Mouse (Mus musculus): ENCODE data around the gene Ube2h. TPM values are rescaled to one million over a fixed set of nuclear protein-coding genes. Genes with fewer than 3 reads are reported as not detected.

Ube2h gene
- total and polyA plus RNA-seq, 3 experiments = 29.4 to 61.7 (median 61.5) TPM

DNA sequence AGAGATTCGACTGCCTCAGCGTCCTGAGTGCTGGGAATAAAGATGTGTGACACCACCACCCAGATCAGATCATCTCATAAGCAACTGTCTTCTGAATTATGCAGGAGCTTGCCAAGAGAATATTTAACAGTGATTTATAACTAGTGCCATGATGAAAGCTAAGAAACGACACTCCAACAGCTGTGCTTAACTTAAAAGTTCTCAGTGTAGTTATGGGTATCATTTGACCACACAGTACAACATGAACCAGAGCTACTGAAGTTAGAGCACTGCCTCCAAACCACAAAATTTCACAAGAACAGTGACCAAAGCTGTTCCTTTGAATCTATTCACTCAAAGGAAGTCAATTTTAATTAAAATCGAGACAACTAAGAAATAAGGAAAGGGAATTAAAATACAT lies 61.4 kb downstream of the Ube2h start:
- Histone ChIP-seq H3K4me1 (ENCODE audit: control insufficient read depth, insufficient read depth, low read length) (peaks cover 11% of the 10 kb centered on the region), H3K4me3 (no peak overlapping the region), H3K79me2 (replicated peaks; ENCODE audit: control insufficient read depth, insufficient read depth, low read length) (peaks cover 6% of the 10 kb centered on the region), H3K9ac (ENCODE audit: low read depth, low read length) (no peak overlapping the region), H3K36me3 (ENCODE audit: control insufficient read depth, insufficient read depth, low read length) (peaks cover 11% of the 10 kb centered on the region), H3K27me3 (ENCODE audit: control insufficient read depth, insufficient read depth, low read length) (no peaks in the 10 kb centered on the region), H3K27ac (no peak overlapping the region)
- intact Hi-C loops (cut with DNase I) = no loop called here
- TF ChIP-seq POLR2A (IDR thresholded peaks at IDR 0.05; ENCODE audit: insufficient read depth, low read depth, low read length) = no peak
- no peak for TF ChIP-seq EP300 (IDR thresholded peaks at IDR 0.05; ENCODE audit: insufficient read depth, low read depth, low read length)
- TF ChIP-seq CTCF (IDR thresholded peaks at IDR 0.05) = no peak
- DNase-seq = no peak
- WGBS = 73% methylated on average over 4 of the region's 4 CpGs

DNA sequence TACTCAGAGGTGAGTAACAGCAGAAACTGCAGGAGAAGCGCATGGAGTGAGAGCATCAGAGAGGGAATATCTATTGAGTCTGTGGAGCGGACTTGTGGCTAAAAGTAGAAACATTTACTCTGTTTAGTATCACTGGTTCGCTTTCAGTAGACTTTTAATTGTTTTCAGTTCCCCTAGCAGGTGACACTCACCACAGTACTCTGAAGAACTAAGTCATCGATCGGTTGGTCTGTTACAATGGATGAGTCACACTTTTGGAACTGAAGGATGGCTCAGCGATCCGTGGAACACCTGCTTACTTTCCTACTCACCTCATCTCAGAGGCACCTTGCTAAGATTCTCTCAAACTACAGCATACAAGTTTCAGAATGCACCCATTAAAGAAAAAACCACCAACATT lies 64.2 kb downstream of the Ube2h start:
- 73% methylated on average over 7 of the region's 7 CpGs for WGBS
- intact Hi-C loops (cut with DNase I) = no loop called here
- Histone ChIP-seq H3K36me3 (ENCODE audit: control insufficient read depth, insufficient read depth, low read length) (peaks cover 6% of the 10 kb centered on the region), H3K9ac (ENCODE audit: low read depth, low read length) (no peak overlapping the region), H3K79me2 (replicated peaks; ENCODE audit: control insufficient read depth, insufficient read depth, low read length) (peaks cover 2% of the 10 kb centered on the region), H3K4me3 (no peak overlapping the region), H3K27me3 (ENCODE audit: control insufficient read depth, insufficient read depth, low read length) (no peaks in the 10 kb centered on the region), H3K4me1 (ENCODE audit: control insufficient read depth, insufficient read depth, low read length) (peaks cover 5% of the 10 kb centered on the region), H3K27ac (no peak overlapping the region)
- no peak for DNase-seq
- TF ChIP-seq EP300 (IDR thresholded peaks at IDR 0.05; ENCODE audit: insufficient read depth, low read depth, low read length) (no peak), CTCF (IDR thresholded peaks at IDR 0.05) (no peak), POLR2A (IDR thresholded peaks at IDR 0.05; ENCODE audit: insufficient read depth, low read depth, low read length) (no peak)

DNA sequence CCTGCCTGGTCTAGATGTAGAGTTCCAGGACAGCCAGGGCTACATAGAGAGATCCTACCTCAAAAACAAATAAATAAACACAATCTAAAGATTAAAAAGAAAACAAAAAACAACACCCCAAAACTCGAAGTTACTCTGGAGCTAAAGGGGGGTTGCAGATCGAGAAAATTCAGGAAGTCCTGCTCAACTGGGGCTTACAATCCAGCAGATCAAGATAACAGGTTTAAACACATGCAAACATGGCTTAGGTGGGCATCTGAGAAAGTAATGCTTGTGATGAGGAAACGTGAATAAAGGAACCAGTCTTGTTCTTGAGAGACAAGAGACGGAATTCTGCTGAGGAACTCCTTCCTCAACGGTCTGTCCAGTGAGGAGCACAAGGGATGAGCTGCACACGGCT lies 65.1 kb downstream of the Ube2h start:
- WGBS = 68% methylated on average over 6 of the region's 6 CpGs
- H3K4me1 ChIP-seq (ENCODE audit: control insufficient read depth, insufficient read depth, low read length) = peaks cover 3% of the 10 kb centered on the region
- intact Hi-C loops (cut with DNase I) = no loop called here
- peaks cover 2% of the 10 kb centered on the region for H3K79me2 ChIP-seq (replicated peaks; ENCODE audit: control insufficient read depth, insufficient read depth, low read length)
- no peak overlapping the region for H3K4me3 ChIP-seq
- TF ChIP-seq CTCF (IDR thresholded peaks at IDR 0.05) (no peak), EP300 (IDR thresholded peaks at IDR 0.05; ENCODE audit: insufficient read depth, low read depth, low read length) (no peak), POLR2A (IDR thresholded peaks at IDR 0.05; ENCODE audit: insufficient read depth, low read depth, low read length) (no peak)
- H3K27ac ChIP-seq = no peak overlapping the region
- H3K27me3 ChIP-seq (ENCODE audit: control insufficient read depth, insufficient read depth, low read length) = no peaks in the 10 kb centered on the region
- no peak for DNase-seq
- H3K36me3 ChIP-seq (ENCODE audit: control insufficient read depth, insufficient read depth, low read length) = peaks cover 6% of the 10 kb centered on the region
- no peak overlapping the region for H3K9ac ChIP-seq (ENCODE audit: low read depth, low read length)

DNA sequence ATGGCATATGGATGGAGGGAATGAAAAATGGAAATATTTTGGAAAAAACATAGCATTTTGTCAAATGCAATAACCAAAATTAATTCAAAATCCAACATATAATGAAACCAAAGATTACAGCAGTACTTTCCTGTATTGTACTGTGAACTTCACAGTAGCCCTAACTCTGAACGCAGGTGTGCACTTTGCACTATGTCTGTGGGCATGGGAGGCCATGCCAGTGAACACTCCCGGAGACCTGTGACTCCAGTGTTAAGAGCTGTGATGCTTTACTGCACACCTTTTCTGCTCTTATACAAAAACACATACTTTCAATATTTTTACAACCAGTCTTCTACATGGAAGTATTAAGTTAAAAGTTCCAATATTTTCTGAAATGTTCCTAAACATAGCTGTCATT lies 66.3 kb downstream of the Ube2h start:
- WGBS = 94% methylated on average over 2 of the region's 2 CpGs

DNA sequence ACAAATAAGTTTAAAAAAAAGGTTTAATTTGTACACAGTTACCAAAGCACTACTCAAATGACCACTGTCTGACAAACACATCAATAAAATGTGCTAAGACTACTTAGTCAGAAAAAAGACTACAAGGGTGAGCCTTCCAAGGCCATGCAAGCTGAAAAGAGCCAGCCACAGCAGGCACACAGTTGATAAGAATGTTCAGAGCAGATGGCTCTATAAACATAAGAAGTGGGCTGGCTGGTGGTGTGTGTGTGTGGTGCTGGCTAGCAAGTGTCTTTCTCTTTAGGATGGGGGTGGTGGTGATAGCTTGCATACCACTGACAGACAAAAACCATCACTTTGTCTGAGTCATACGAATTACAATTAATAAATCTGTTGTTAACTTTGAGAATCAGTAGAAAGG lies 67.8 kb downstream of the Ube2h start:
- peaks cover 8% of the 10 kb centered on the region for H3K36me3 ChIP-seq (ENCODE audit: control insufficient read depth, insufficient read depth, low read length)
- no peak for TF ChIP-seq CTCF (IDR thresholded peaks at IDR 0.05)
- no peak for TF ChIP-seq EP300 (IDR thresholded peaks at IDR 0.05; ENCODE audit: insufficient read depth, low read depth, low read length)
- no peak for TF ChIP-seq POLR2A (IDR thresholded peaks at IDR 0.05; ENCODE audit: insufficient read depth, low read depth, low read length)
- peaks cover 3% of the 10 kb centered on the region; the same call in 1 of the 2 replicates for H3K79me2 ChIP-seq (replicated peaks; ENCODE audit: control insufficient read depth, insufficient read depth, low read length)
- 50% methylated on average over 1 of the region's 1 CpGs for WGBS
- no peak overlapping the region for H3K9ac ChIP-seq (ENCODE audit: low read depth, low read length)
- no peak overlapping the region for H3K4me3 ChIP-seq
- no peak for DNase-seq
- intact Hi-C loops (cut with DNase I) = no loop called here
- no peaks in the 10 kb centered on the region for H3K27me3 ChIP-seq (ENCODE audit: control insufficient read depth, insufficient read depth, low read length)
- no peak overlapping the region for H3K27ac ChIP-seq
- H3K4me1 ChIP-seq (ENCODE audit: control insufficient read depth, insufficient read depth, low read length) = no peaks in the 10 kb centered on the region

More for the DNA sequence above, 66.3 kb downstream of the Ube2h start:
- TF ChIP-seq EP300 (IDR thresholded peaks at IDR 0.05; ENCODE audit: insufficient read depth, low read depth, low read length) (no peak), CTCF (IDR thresholded peaks at IDR 0.05) (no peak), POLR2A (IDR thresholded peaks at IDR 0.05; ENCODE audit: insufficient read depth, low read depth, low read length) (no peak)
- Histone ChIP-seq H3K79me2 (replicated peaks; ENCODE audit: control insufficient read depth, insufficient read depth, low read length) (no peaks in the 10 kb centered on the region; the same call in 1 of the 2 replicates), H3K4me3 (no peak overlapping the region), H3K27ac (no peak overlapping the region), H3K36me3 (ENCODE audit: control insufficient read depth, insufficient read depth, low read length) (peaks cover 6% of the 10 kb centered on the region), H3K27me3 (ENCODE audit: control insufficient read depth, insufficient read depth, low read length) (no peaks in the 10 kb centered on the region), H3K9ac (ENCODE audit: low read depth, low read length) (no peak overlapping the region), H3K4me1 (ENCODE audit: control insufficient read depth, insufficient read depth, low read length) (no peaks in the 10 kb centered on the region)
- no peak for DNase-seq
- intact Hi-C loops (cut with DNase I) = no loop called here

DNA sequence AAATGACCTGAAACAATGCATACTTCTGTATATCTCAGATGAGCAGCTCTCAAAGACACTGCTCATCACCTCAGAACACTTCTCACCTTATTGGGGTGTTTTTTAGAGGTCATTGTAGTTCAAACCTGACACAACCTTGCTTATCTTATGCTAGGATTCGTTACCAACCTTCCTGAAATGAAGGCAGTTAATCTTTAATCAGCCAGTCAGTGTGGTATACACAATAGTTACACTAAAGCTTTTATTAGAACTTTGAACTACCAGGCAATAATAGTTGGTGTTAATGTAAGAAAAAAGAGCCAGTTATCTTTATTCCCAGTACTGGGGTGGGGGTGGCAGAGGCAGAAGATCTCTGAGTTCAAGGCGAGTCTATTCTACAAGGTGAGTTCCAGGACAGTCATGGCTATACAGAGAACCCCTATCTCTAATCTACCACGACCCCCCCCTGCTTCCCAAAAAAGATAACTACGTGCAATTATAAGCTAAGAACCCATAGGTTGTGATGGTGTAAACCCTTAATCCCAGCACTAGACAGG lies 72.5 kb downstream of the Ube2h start:
- peaks cover 21% of the 10 kb centered on the region for H3K36me3 ChIP-seq (ENCODE audit: control insufficient read depth, insufficient read depth, low read length)

More for the DNA sequence above, 72.5 kb downstream of the Ube2h start:
- Histone ChIP-seq H3K27me3 (ENCODE audit: control insufficient read depth, insufficient read depth, low read length) (no peaks in the 10 kb centered on the region), H3K9ac (ENCODE audit: low read depth, low read length) (no peak overlapping the region), H3K79me2 (replicated peaks; ENCODE audit: control insufficient read depth, insufficient read depth, low read length) (peaks cover 3% of the 10 kb centered on the region; the same call in 1 of the 2 replicates), H3K27ac (no peak overlapping the region), H3K4me3 (no peak overlapping the region), H3K4me1 (ENCODE audit: control insufficient read depth, insufficient read depth, low read length) (peaks cover 5% of the 10 kb centered on the region)
- WGBS = 79% methylated on average over 4 of the region's 4 CpGs
- no peak for DNase-seq
- intact Hi-C loops (cut with DNase I) = loop anchor here (5.0 kb wide), 1 partner anchor 75 kb away; no protein-coding TSS in a partner anchor
- TF ChIP-seq POLR2A (IDR thresholded peaks at IDR 0.05; ENCODE audit: insufficient read depth, low read depth, low read length) (no peak), EP300 (IDR thresholded peaks at IDR 0.05; ENCODE audit: insufficient read depth, low read depth, low read length) (no peak), CTCF (IDR thresholded peaks at IDR 0.05) (no peak)

Data from heart, adult 2 months (tissue).